Mouse (Mus musculus): ENCODE measurements around the gene Copz1. TPM values are rescaled to one million over a fixed set of nuclear protein-coding genes. Genes with fewer than 3 reads are reported as not detected.
"Not testable (repeated sequence)": the region's sequence is repeated elsewhere in the genome, so short reads cannot be mapped to it uniquely, and the experiment has no call there.

The Copz1 gene
- total RNA-seq, 2 experiments from 2014 or later = 42.4 to 167 TPM

- no peak for ATAC-seq (replicated peaks; ENCODE audit: low FRiP score, poor library complexity, severe bottlenecking)
Measured at GRCm38 (mm10) chr15:103250195-103250740, 22.2 kb upstream of the Copz1 start.

- ATAC-seq (replicated peaks; ENCODE audit: low FRiP score, poor library complexity, severe bottlenecking) = peak; percentile 70
Measured at GRCm38 (mm10) chr15:103251595-103251994, 20.9 kb upstream of the Copz1 start.

- ATAC-seq (replicated peaks; ENCODE audit: low FRiP score, poor library complexity, severe bottlenecking) = peak; percentile 54
Measured at GRCm38 (mm10) chr15:103252660-103253059, 19.9 kb upstream of the Copz1 start.

GRCm38 (mm10) chr15:103253352-103253751 lies 19.2 kb upstream of the Copz1 start:
- ATAC-seq (replicated peaks; ENCODE audit: low FRiP score, poor library complexity, severe bottlenecking) = no peak

GRCm38 (mm10) chr15:103255169-103255568 lies 17.3 kb upstream of the Copz1 start:
- ATAC-seq (replicated peaks; ENCODE audit: low FRiP score, poor library complexity, severe bottlenecking) = peak; percentile 28

GRCm38 (mm10) chr15:103256210-103256986 lies 16.1 kb upstream of the Copz1 start:
- no peak for ATAC-seq (replicated peaks; ENCODE audit: low FRiP score, poor library complexity, severe bottlenecking)

- ATAC-seq (replicated peaks; ENCODE audit: low FRiP score, poor library complexity, severe bottlenecking) = peak; percentile 82
Measured at GRCm38 (mm10) chr15:103257790-103258728, 14.5 kb upstream of the Copz1 start, which contains the start of gene Nfe2. Nfe2 (minus strand) TSS chr15:103258403.

- ATAC-seq (replicated peaks; ENCODE audit: low FRiP score, poor library complexity, severe bottlenecking) = no peak
Measured at GRCm38 (mm10) chr15:103259162-103259561, 13.4 kb upstream of the Copz1 start.

GRCm38 (mm10) chr15:103259989-103260388 lies 12.5 kb upstream of the Copz1 start:
- ATAC-seq (replicated peaks; ENCODE audit: low FRiP score, poor library complexity, severe bottlenecking) = 0 out of 2 replicates have a peak, but pooled peaks have one; percentile 39

GRCm38 (mm10) chr15:103264794-103265193 lies 7.7 kb upstream of the Copz1 start:
- 0 out of 2 replicates have a peak, but pooled peaks have one; percentile 44 for ATAC-seq (replicated peaks; ENCODE audit: low FRiP score, poor library complexity, severe bottlenecking)

GRCm38 (mm10) chr15:103268903-103269302 lies 3.6 kb upstream of the Copz1 start:
- no peak for ATAC-seq (replicated peaks; ENCODE audit: low FRiP score, poor library complexity, severe bottlenecking)

GRCm38 (mm10) chr15:103275943-103276342 lies 3.4 kb downstream of the Copz1 start:
- ATAC-seq (replicated peaks; ENCODE audit: low FRiP score, poor library complexity, severe bottlenecking) = not testable (repeated sequence)

GRCm38 (mm10) chr15:103277949-103278348 lies 5.4 kb downstream of the Copz1 start:
- no peak for ATAC-seq (replicated peaks; ENCODE audit: low FRiP score, poor library complexity, severe bottlenecking)

- peak; percentile 69 for ATAC-seq (replicated peaks; ENCODE audit: low FRiP score, poor library complexity, severe bottlenecking)
Measured at GRCm38 (mm10) chr15:103279750-103280149, 7.2 kb downstream of the Copz1 start.

GRCm38 (mm10) chr15:103280817-103281464 lies 8.4 kb downstream of the Copz1 start:
- ATAC-seq (replicated peaks; ENCODE audit: low FRiP score, poor library complexity, severe bottlenecking) = peak; percentile 84

GRCm38 (mm10) chr15:103281465-103282205 lies 9.1 kb downstream of the Copz1 start:
- ATAC-seq (replicated peaks; ENCODE audit: low FRiP score, poor library complexity, severe bottlenecking) = no peak

- no peak for ATAC-seq (replicated peaks; ENCODE audit: low FRiP score, poor library complexity, severe bottlenecking)
Measured at GRCm38 (mm10) chr15:103284066-103284465, 11.6 kb downstream of the Copz1 start.

- no peak for ATAC-seq (replicated peaks; ENCODE audit: low FRiP score, poor library complexity, severe bottlenecking)
Measured at GRCm38 (mm10) chr15:103284647-103285046, 12.1 kb downstream of the Copz1 start.

All from erythroid progenitor cell, adult 5-6 weeks (primary cell).